Mouse (Mus musculus): Measurements from ENCODE around the gene Snf8.

DNA sequence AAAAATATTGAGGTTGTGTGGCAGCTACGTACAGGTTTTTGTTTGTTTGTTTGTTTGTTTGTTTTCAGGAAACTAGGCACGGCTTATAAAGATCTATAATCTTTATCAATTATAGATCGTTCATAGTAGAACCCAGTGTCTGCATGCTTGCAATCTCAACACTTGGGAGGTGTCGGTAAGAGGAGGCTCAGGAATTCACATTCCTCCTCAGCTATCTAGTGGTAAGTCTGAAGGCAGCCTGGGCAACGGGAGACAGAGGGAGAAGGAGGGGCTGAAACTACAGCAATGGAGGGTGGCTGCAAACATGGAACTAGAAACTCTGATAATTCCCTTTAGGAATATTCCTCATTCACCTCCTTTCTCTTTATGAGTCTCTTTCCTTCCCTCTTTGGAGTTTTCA lies 19.3 kb upstream of the Snf8 start:
- TF ChIP-seq CTCF (IDR thresholded peaks at IDR 0.05; ENCODE audit: control insufficient read depth, insufficient read depth, low read length) (no peak), POLR2A (IDR thresholded peaks at IDR 0.05; ENCODE audit: borderline replicate concordance, control insufficient read depth, low read depth, low read length) (no peak)
